Mouse (Mus musculus): ENCODE results near the gene Tshz2.

GRCm38 (mm10) chr2:170094220-170094619 lies 461.4 kb downstream of the Tshz2 start:
- TF ChIP-seq MYOD1 (IDR thresholded peaks at IDR 0.05; ENCODE audit: control insufficient read depth, insufficient read length, low read depth) (no peak), CTCF (IDR thresholded peaks at IDR 0.05; ENCODE audit: control insufficient read depth, insufficient read depth, insufficient read length) (no peak), USF1 (IDR thresholded peaks at IDR 0.05; ENCODE audit: low read depth) (no peak), MAX (IDR thresholded peaks at IDR 0.05) (no peak), CEBPB (IDR thresholded peaks at IDR 0.05; ENCODE audit: low read depth) (no peak), MYOG (IDR thresholded peaks at IDR 0.05; ENCODE audit: control insufficient read depth, extremely low read depth, insufficient read length) (no peak), FOSL1 (IDR thresholded peaks at IDR 0.05; ENCODE audit: insufficient read depth, low read length, poor library complexity, severe bottlenecking) (no peak)
